Mouse (Mus musculus) heart, adult 18-20 months (tissue): Measurements from ENCODE around the gene Zfp672. TPM values are rescaled to one million over a fixed set of nuclear protein-coding genes. Genes with fewer than 3 reads are reported as not detected.
"Not testable (repeated sequence)": the region's sequence is repeated elsewhere in the genome, so short reads cannot be mapped to it uniquely, and the experiment has no call there.

Source experiments
- DNase-seq, 2 experiments: peaks; one replicate each; pipeline ENCODE4 v3.0.0; 2021 to 2022; ENCODE audit warnings: mixed read lengths in 1 of 2
- long read RNA-seq, 2 experiments: library from polyadenylated mRNA; stranded (forward); transcript quantifications; one replicate each; pipeline ENCODE4 v2.0.0; 2021
- total RNA-seq, 2 experiments: library from RNA; stranded (reverse); gene quantifications; 2 replicates each; pipeline ENCODE4 v1.2.3; 2021

Gene Zfp672
- 10 to 100 TPM; 35.2 to 42.4 TPM for total RNA-seq
- long read RNA-seq, experiment 1, transcript Zfp672-201 (4 exons, 2,862 nt) = minor isoform, 5 of 41 reads
- long read RNA-seq, experiment 1, transcript Zfp672-206 (3 exons, 426 nt) = major isoform, 8 of 41 reads
- long read RNA-seq, experiment 1, partial matches to known transcripts = 3 of 41 reads
- long read RNA-seq, experiment 1, other reads (novel, unspliced or antisense) = 22 of 41 reads
- long read RNA-seq, experiment 2, transcript Zfp672-206 (3 exons, 426 nt) = major isoform, 6 of 15 reads
- long read RNA-seq, experiment 2, partial matches to known transcripts = 0 of 15 reads
- long read RNA-seq, experiment 2, other reads (novel, unspliced or antisense) = 8 of 15 reads

GRCm38 (mm10) chr11:58330276-58331148 is at the start of gene Zfp672, which contains the start of gene Sh3bp5l:
Gene Zfp672 (minus strand): TSS chr11:58330339.
Gene Sh3bp5l (plus strand): TSS chr11:58330724.
- peak; percentile 95 to 96 for DNase-seq

DNA sequence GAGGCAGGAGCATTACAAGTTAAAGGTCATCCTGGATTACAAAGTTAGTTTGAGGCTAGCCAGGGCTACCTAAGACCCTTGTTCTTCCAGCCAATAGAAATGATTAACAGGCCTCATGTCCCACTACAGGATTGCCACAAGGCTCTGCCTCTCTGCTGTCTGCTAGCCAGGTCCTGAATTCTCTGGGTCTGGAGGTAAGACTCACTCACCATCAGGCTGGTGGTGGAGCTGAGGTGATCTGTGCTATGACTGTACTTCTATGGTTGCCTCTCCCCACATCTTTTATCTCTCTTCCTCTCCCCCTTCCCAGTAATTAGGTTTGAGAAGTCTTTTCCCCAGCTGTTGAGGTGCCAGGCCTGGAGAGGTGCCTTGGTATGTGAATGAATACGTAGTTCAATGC is 49.4 kb upstream of the Zfp672 start:
- no peak for DNase-seq

DNA sequence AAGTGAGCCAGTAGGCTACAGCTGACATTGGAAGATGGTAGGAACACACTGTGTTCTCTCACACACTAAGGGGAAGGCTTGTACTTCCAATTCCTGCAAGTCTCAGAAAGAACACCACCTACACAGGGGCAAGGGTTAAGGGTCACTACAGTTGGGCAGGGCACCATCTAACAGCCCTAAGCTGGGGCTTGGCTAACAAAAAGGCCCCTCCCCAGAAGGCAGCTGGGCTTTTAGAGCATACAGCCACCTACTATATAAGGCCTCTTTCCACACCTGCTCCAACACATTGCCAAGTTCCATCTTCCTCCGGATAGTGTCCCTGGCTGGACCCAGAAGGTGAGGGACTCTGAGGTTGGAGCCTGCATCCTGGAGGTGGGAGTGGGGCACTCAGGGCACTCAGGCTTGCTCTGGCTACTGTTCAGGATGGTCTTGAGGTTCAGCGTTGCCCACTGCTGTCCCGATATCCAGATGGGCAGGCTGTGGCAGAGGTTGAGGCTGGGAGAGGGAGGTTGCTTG is 48.7 kb upstream of the Zfp672 start, which contains the start of gene Lypd8:
Lypd8 (plus strand) TSS at position 281 of the 516 bp plus-strand sequence.
- no peak for DNase-seq

GRCm38 (mm10) chr11:58377686-58378085 is 47.5 kb upstream of the Zfp672 start:
- DNase-seq = no peak

DNA sequence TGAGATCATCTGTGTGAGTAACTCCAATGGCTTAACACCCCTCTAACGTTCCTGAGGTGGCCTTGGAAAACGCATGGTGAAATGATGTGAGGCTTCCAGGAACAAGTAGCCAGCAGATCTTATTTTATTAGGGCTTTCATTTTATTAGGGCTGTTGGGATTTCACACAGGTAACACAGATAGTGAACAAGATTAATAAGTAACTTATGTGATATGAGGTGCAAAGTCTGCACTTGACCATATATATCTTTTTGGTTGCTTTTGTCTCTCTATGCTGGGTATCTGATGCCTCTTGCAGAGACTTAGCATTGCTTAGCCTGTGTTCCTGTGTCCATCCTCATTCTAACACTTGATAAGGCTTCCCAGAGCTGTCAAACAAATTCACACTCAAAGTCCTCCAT is 47.1 kb upstream of the Zfp672 start:
- no peak for DNase-seq

GRCm38 (mm10) chr11:58366191-58366590 is 36.1 kb upstream of the Zfp672 start:
- DNase-seq = not testable (repeated sequence)

GRCm38 (mm10) chr11:58364454-58364853 is 34.3 kb upstream of the Zfp672 start:
- no peak for DNase-seq

DNA sequence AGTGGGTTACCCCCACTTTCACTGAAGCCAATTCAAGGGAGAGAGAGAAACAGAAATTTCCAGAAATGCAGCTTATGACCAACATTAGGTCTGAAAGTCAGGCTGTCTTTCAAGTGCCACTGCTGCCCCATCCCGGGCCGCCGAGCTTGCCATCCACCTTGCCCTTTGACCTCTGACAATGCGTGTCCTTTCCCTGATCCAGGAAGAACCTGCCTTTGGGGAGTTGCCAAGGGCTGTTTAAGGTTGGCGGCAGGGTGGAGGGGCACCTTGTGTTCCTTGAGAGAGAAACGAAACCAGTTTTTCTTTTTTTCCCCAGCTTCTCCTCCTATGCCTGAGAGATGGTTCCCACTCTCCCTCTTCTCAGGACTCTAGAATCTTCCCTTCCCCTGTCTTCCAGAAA is 32.4 kb upstream of the Zfp672 start:
- not testable (repeated sequence) for DNase-seq

DNA sequence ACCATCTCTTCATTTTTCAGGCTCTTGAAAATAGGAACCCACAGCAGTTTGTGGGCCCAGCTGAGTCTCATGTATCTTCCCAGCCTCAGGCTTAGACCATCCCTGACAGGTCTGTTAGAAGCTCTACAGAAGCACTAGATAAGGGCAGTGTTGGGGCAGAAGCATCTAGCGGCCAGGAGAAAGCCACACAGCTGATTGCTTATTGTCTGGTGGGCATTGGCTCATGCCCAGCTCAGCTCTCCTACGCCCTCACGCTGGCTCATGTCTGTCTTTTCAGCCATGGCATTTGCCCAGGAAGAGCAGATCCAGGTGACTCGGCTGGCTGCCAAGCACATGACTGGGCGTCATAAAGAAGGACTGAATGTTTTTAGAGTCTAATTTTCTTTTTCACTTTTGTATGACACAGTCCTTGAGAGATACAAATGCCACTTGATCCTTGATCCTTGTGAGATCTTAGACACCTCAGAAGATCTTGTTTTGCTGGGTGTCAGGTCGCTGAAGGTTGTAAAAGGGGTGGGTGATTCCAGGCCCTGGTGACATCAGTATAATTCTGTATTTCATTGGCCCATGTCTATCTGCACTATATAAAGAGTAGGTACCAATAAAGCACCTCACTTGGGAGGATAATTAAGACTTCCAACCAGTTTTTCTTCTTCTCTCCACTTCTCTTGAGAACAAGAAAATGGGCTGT is 27.9 kb upstream of the Zfp672 start:
- DNase-seq = no peak

DNA sequence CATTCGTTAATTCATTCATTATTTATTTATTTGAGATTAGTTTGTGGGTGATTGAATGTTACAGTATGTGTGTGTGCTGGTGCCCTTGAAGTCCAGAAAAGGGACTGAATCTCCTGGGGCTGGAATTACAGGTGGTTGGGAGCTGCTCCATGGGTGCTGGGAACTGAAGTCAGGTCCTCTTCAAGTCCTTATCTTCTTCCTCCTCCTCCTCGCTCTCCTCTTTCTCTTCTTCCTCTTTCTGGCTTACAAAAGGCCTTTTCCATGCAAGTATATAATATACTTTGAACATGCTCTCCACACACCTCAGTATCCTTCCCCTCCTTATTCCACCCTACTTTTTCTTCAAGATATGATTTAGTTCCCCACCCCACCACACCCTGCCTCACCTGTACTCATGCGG is 26.9 kb upstream of the Zfp672 start:
- no peak for DNase-seq

- no peak for DNase-seq
These were observed 24.8 kb upstream of the Zfp672 start for GRCm38 (mm10) chr11:58354927-58355326.

DNA sequence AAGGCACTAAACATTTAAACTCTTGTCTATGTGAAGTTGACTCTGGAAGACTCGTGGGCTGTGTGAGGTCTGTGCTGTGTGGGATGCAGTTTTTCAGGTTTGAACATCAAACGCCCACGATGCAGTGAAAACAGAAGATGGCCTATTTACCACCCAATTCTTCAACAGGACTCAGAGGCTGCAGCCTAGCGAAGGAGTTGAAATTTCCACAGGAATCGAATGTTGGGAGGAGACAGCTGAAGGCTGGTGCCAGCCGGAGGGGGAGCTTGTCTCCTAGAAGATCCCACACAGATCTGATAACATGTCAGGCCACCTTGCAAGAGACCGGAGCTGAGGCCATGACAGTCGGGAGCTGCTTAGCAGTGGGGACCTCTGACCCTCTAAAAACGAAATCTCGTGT is 24.3 kb upstream of the Zfp672 start:
- DNase-seq = no peak

- DNase-seq = no peak
These were observed 23.6 kb upstream of the Zfp672 start for GRCm38 (mm10) chr11:58353709-58354108.

GRCm38 (mm10) chr11:58352681-58353548 is 22.8 kb upstream of the Zfp672 start:
- DNase-seq = no peak

GRCm38 (mm10) chr11:58351179-58351578 is 21.0 kb upstream of the Zfp672 start:
- DNase-seq = no peak

GRCm38 (mm10) chr11:58350628-58351027 is 20.5 kb upstream of the Zfp672 start:
- DNase-seq = no peak

DNA sequence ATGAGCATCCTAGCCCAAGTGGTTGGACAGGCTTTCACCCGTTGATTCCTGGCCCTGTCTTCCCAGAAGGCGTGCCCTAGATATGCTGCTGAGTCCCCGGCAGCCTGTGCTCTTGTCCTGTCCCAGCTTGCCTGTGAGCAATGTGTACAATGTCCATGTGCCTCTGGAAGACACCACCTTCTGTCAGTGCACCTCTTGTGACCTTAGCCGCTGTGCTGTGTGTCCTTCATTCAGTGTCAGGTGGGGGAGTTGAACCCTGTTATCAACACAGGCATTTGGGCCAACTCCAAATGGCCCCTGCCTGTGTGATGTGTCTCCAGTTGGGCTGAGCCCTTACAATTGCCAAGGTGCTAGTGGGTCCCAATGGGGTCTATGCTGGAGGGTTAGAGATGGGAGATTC is 16.6 kb upstream of the Zfp672 start:
- peak in 1 of 2 experiments; percentile 38 for DNase-seq

DNA sequence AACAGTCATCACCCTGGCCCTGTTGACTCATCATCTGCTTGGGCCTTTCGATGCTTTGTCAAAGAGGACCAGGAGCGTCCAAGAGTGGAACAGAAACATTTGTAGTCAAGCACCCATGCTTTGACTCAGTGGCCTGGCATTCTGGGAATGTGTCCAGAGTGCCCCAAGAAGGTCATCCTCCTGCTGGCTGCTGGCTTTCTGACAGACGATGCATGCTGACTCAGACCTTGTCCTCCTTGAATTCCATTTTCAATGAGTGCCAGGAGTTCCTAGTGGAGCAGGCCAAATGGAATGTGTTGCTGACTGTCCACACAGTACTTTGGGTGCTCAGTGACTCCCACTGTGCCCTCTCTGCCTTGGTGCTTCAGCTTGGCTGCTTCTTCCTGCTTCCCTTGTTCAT is 4.6 kb upstream of the Zfp672 start:
- peak; percentile 66 to 79 for DNase-seq

DNA sequence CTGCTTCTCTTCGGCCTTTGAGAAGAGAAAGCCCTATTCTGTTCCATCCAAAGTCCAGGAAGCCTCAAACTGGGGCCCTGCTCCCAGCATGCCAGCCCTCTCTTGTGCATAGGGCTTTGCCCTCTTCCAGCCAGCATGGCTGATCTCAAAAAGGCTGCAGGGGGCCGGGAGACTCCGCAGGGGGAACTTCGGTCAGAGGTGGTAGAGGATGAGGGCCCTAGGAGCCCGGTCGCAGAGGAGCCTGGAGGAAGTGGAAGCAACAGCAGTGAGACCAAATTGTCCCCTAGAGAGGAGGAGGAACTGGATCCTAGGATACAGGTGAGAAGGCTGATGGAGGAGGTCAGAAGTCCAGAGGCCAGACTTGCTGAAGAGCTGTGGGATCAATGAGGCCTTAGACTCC is 1.4 kb upstream of the Zfp672 start:
- DNase-seq = no peak

- no peak for DNase-seq
These were observed 983 bp upstream of the Zfp672 start for GRCm38 (mm10) chr11:58331149-58331495.

- DNase-seq = no peak
These were observed 248 bp downstream of the Zfp672 start for GRCm38 (mm10) chr11:58329906-58330275.

DNA sequence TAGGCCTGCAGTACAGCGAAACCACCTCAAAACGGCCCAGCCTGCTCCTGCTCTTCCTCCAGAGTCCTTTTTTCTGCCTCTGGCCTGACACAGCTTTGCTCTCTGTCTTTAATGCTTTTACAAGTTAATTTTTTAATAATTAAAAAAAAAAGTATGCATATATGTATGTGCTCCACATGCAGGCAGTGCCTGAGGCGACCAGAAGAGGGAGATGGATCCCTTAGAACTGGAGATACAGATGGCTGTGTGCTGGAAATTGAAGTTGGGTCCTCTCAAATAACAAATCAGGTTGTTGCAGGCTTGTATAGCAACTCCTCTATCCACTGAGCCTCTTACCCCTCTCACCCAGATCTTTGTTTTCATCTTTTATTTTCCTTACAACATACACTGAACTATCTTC is 3.4 kb downstream of the Zfp672 start:
- no peak for DNase-seq
